Mouse (Mus musculus) frontal cortex, postnatal 36 days (tissue): ENCODE measurements around the gene Gm21936.
"Not testable (repeated sequence)": the region's sequence is repeated elsewhere in the genome, so short reads cannot be mapped to it uniquely, and the experiment has no call there.

Source experiments
- DNase-seq, 2 experiments: peaks; one replicate each; pipeline ENCODE4 v3.0.0; 2022; ENCODE audit warnings: low spot score in 2 of 2

Gm21936 gene

GRCm38 (mm10) chr12:87795212-87795611 lies at the start of gene Gm21936:
Gene Gm21936 (plus strand): TSS chr12:87795512.
- DNase-seq = not testable (repeated sequence)

- DNase-seq = not testable (repeated sequence)
These were observed 19.7 kb upstream of the Gm21936 start, which contains the start of gene Gm21319 for GRCm38 (mm10) chr12:87775655-87776054. Gene Gm21319 (minus strand): TSS chr12:87775755.

GRCm38 (mm10) chr12:87797971-87798370 lies 2.7 kb downstream of the Gm21936 start:
- DNase-seq = not testable (repeated sequence)

- DNase-seq = not testable (repeated sequence)
These were observed 21.0 kb downstream of the Gm21936 start, which contains the start of gene BB287469 for GRCm38 (mm10) chr12:87816277-87816676. Gene BB287469 (plus strand): TSS chr12:87816577.

- not testable (repeated sequence) for DNase-seq
These were observed 46.9 kb downstream of the Gm21936 start, which contains the start of gene Gm2001 for GRCm38 (mm10) chr12:87842239-87842638. Gene Gm2001 (minus strand): TSS chr12:87842339.
